Mouse (Mus musculus): ENCODE results near the gene Lin52.

- TF ChIP-seq POLR2A (IDR thresholded peaks at IDR 0.05; ENCODE audit: insufficient read length, low read depth): no peak
- TF ChIP-seq POLR2AphosphoS2 (IDR thresholded peaks at IDR 0.05; ENCODE audit: insufficient read length, low read depth): no peak
- no peak for TF ChIP-seq MYOD1 (IDR thresholded peaks at IDR 0.05; ENCODE audit: control insufficient read depth in 1 of 3, insufficient read length in 2 of 3, low read depth in 2 of 3)
- TF ChIP-seq MYOG (IDR thresholded peaks at IDR 0.05; ENCODE audit: control insufficient read depth in 1 of 3, insufficient read depth in 1 of 3, insufficient read length in 2 of 3, low read depth in 2 of 3): no peak
- no peak for TF ChIP-seq USF1 (IDR thresholded peaks at IDR 0.05; ENCODE audit: low read depth)
- TF ChIP-seq TCF12 (IDR thresholded peaks at IDR 0.05; ENCODE audit: insufficient read depth, poor library complexity, severe bottlenecking): no peak
- TF ChIP-seq E2F4 (IDR thresholded peaks at IDR 0.05; ENCODE audit: insufficient read depth): no peak
Observed at GRCm38 (mm10) chr12:84459845-84460244, 8.6 kb downstream of the Lin52 start.

Data from myocyte (in vitro differentiated cells).